Comparison of ENCODE assay signal across 9 mouse cellular contexts in the genomic region with DNA sequence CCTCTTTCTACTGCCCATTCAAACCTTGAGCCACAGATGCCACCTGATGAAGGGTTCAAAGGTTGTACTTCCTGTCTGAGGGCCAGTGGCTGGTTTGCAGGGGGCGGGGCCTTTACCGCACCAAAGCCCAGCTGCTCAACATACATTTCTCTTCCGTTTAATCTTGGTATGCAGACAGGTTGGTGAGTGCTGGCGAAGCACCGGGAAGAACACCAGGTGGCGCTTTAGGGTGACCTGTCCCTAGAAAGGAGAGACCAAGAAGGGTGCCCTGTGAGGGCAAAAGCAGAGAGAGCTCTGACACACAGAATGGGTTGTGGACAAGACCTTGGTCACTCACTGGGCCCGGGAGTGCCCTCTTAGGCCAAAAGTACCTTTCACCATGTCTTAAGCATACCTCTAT. TPM values are rescaled to one million over a fixed set of nuclear protein-coding genes. Genes with fewer than 3 reads are reported as not detected.
DNase-seq lines count a peak whose midpoint lies in the region; ATAC-seq and TF ChIP-seq lines count a peak whose summit lies in the region.
"Had no signal": no experiment of that assay in that cellular context is flagged by ENCODE, and none has a peak within 500 bp of the region (broad histone marks: within the 10 kb centered on the region; RNA-seq: fewer than 3 reads in every experiment).

No protein-coding gene starts in this region.

- no peaks in the 10 kb centered on the region for H3K36me3 ChIP-seq in liver, postnatal 0 days (replicated peaks; ENCODE audit: insufficient read depth, low read length)
- H3K36me3 ChIP-seq in stomach, embryonic 16.5 days (ENCODE audit: control insufficient read depth, insufficient read depth, low read length) = no peaks in the 10 kb centered on the region
- no peaks in the 10 kb centered on the region for H3K36me3 ChIP-seq in hindbrain, embryonic 16.5 days (ENCODE audit: control insufficient read depth, insufficient read depth, low read length)

- H3K4me1 ChIP-seq in liver, postnatal 0 days (ENCODE audit: insufficient read depth) = no peaks in the 10 kb centered on the region
- no peaks in the 10 kb centered on the region for H3K4me1 ChIP-seq in stomach, embryonic 16.5 days (ENCODE audit: control insufficient read depth, insufficient read depth, low read length)
- H3K4me1 ChIP-seq in hindbrain, embryonic 16.5 days (ENCODE audit: control insufficient read depth, insufficient read depth, low read depth, low read length) = peaks cover 16% of the 10 kb centered on the region

- no peak overlapping the region for H3K27ac ChIP-seq in liver, postnatal 0 days (ENCODE audit: low read depth)
- H3K27ac ChIP-seq in stomach, embryonic 16.5 days (ENCODE audit: low read length) = no peak overlapping the region
- H3K27ac ChIP-seq in hindbrain, embryonic 16.5 days (ENCODE audit: low read depth, low read length) = no peak overlapping the region

- peak; percentile 64 for TF ChIP-seq CTCF in liver, postnatal 0 days (IDR thresholded peaks at IDR 0.05; ENCODE audit: low read depth)

- no peak for TF ChIP-seq EP300 in liver, postnatal 0 days (IDR thresholded peaks at IDR 0.05; ENCODE audit: low read depth)

- H3K4me2 ChIP-seq in liver, postnatal 0 days (ENCODE audit: low read depth, low read length) = no peak overlapping the region
- no peak overlapping the region for H3K4me2 ChIP-seq in stomach, embryonic 16.5 days (ENCODE audit: low read depth, low read length)
- H3K4me2 ChIP-seq in hindbrain, embryonic 16.5 days (ENCODE audit: low read length) = no peak overlapping the region

- H3K9ac ChIP-seq in liver, postnatal 0 days (replicated peaks) = no peak overlapping the region
- no peak overlapping the region for H3K9ac ChIP-seq in stomach, embryonic 16.5 days (ENCODE audit: low read length)
- H3K9ac ChIP-seq in hindbrain, embryonic 16.5 days (ENCODE audit: low read depth, low read length) = no peak overlapping the region

- peak; percentile 56 to 60 for DNase-seq in left cerebral cortex, adult 18-20 months (ENCODE audit: low spot score in 2 of 2)
- DNase-seq in left cerebral cortex, adult 8-10 months (ENCODE audit: low spot score in 2 of 2) = no peak
- DNase-seq in NIH3T3 (ENCODE audit: low read depth) = peak; percentile 43
- peak; percentile 87 to 88 for DNase-seq in cerebellum, postnatal 10 days
- DNase-seq in heart, postnatal 36 days = peak; percentile 52 to 64
- peak; percentile 56 for DNase-seq in liver, postnatal 0 days

- no peak overlapping the region for H3K4me3 ChIP-seq in liver, postnatal 0 days (ENCODE audit: low read depth, low read length)
- H3K4me3 ChIP-seq in stomach, embryonic 16.5 days (replicated peaks; ENCODE audit: low read length) = no peak overlapping the region
- H3K4me3 ChIP-seq in hindbrain, embryonic 16.5 days (ENCODE audit: low read length) = no peak overlapping the region

- no peak for ATAC-seq in liver, postnatal 0 days
- ATAC-seq in stomach, embryonic 16.5 days (ENCODE audit: insufficient read depth, low FRiP score) = peak; percentile 16; the same call in 1 of the 2 replicates
- ATAC-seq in hindbrain, embryonic 16.5 days = no peak

- intact Hi-C loops in heart, postnatal 36 days (cut with DNase I) = loop anchor here (1.0 to 2.0 kb wide), 2 partner anchors 84 to 143 kb away; no protein-coding TSS in a partner anchor

- WGBS in liver, postnatal 0 days (ENCODE audit: insufficient replicate concordance) = 7% methylated on average over 7 of the region's 7 CpGs
- 9% methylated on average over 7 of the region's 7 CpGs for WGBS in stomach, embryonic 16.5 days
- WGBS in hindbrain, embryonic 16.5 days = 10% methylated on average over 7 of the region's 7 CpGs

- no peaks in the 10 kb centered on the region for H3K9me3 ChIP-seq in liver, postnatal 0 days (ENCODE audit: low read length)
- H3K9me3 ChIP-seq in stomach, embryonic 16.5 days (replicated peaks; ENCODE audit: control insufficient read depth, low read length) = no peaks in the 10 kb centered on the region
- no peaks in the 10 kb centered on the region for H3K9me3 ChIP-seq in hindbrain, embryonic 16.5 days (ENCODE audit: control insufficient read depth, low read length)

- no peaks in the 10 kb centered on the region for H3K27me3 ChIP-seq in liver, postnatal 0 days (ENCODE audit: insufficient read depth, low read length)
- H3K27me3 ChIP-seq in stomach, embryonic 16.5 days (ENCODE audit: control insufficient read depth, insufficient read depth, low read length) = no peaks in the 10 kb centered on the region
- H3K27me3 ChIP-seq in hindbrain, embryonic 16.5 days (replicated peaks; ENCODE audit: control insufficient read depth, insufficient read depth, low read length) = no peaks in the 10 kb centered on the region

RNA-seq across cellular contexts. Expression of gene Pla2g2c, which starts 16.0 kb away (rescaled TPM):
- total RNA-seq in left cerebral cortex, adult 18-20 months (2021) = under 1 TPM in 1 of 2 experiments, not detected in 1; 0.35 TPM
- total RNA-seq in left cerebral cortex, adult 8-10 months (2022) = under 1 TPM; 0.14 to 0.51 (median 0.26) TPM
- total RNA-seq in heart, postnatal 36 days (2021) = under 1 TPM in 1 of 2 experiments, not detected in 1; 0.31 TPM
- polyA plus RNA-seq in liver, postnatal 0 days (2015; fragmentation: Nextera tagmentation; extraction: Ambion mirVana) = not detected in 2 replicates
- polyA plus RNA-seq in stomach, embryonic 16.5 days (2015; fragmentation: Nextera tagmentation; extraction: Ambion mirVana) = 0.14 and 0.18 TPM in 2 replicates
- polyA plus RNA-seq in hindbrain, embryonic 16.5 days (2015; fragmentation: Nextera tagmentation; extraction: Ambion mirVana) = 0.35 and 0.36 TPM in 2 replicates

RNA-seq across cellular contexts. Expression of gene Ubxn10, which starts 28.3 kb away (rescaled TPM):
- total RNA-seq in left cerebral cortex, adult 18-20 months (2021) = 1 to 10 TPM in 1 of 2 experiments, under 1 TPM in 1; 0.56 to 1.2 TPM
- 1 to 10 TPM; 1.2 to 2.4 (median 1.5) TPM for total RNA-seq in left cerebral cortex, adult 8-10 months (2022)
- 1 to 10 TPM; 1.5 to 3.1 TPM for total RNA-seq in heart, postnatal 36 days (2021)
- polyA plus RNA-seq in liver, postnatal 0 days (2015; fragmentation: Nextera tagmentation; extraction: Ambion mirVana) = 0.05 and 0.08 TPM in 2 replicates
- polyA plus RNA-seq in stomach, embryonic 16.5 days (2015; fragmentation: Nextera tagmentation; extraction: Ambion mirVana) = 0.74 and 0.85 TPM in 2 replicates
- 4.5 and 5.2 TPM in 2 replicates for polyA plus RNA-seq in hindbrain, embryonic 16.5 days (2015; fragmentation: Nextera tagmentation; extraction: Ambion mirVana)

RNA-seq across cellular contexts. Expression of gene Pla2g2f, which starts 48.8 kb away (rescaled TPM):
- under 1 TPM in 1 of 2 experiments, not detected in 1; 0.14 TPM for total RNA-seq in left cerebral cortex, adult 18-20 months (2021)
- not detected for total RNA-seq in left cerebral cortex, adult 8-10 months (2022)
- total RNA-seq in heart, postnatal 36 days (2021) = under 1 TPM in 1 of 2 experiments, not detected in 1; 0.24 TPM
- not detected in 2 replicates for polyA plus RNA-seq in liver, postnatal 0 days (2015; fragmentation: Nextera tagmentation; extraction: Ambion mirVana)
- 2.0 and 3.6 TPM in 2 replicates for polyA plus RNA-seq in stomach, embryonic 16.5 days (2015; fragmentation: Nextera tagmentation; extraction: Ambion mirVana)
- polyA plus RNA-seq in hindbrain, embryonic 16.5 days (2015; fragmentation: Nextera tagmentation; extraction: Ambion mirVana) = 0.06 TPM in 1 of 2 replicates, not detected in the other
- total RNA-seq: left cerebral cortex, postnatal 25 days had no signal

Comparison
In these comparisons a context has a peak if more than half of its experiments do, and no peak if none do; other contexts are left out.
1. DNase-seq: peak in left cerebral cortex, adult 18-20 months (2 of 2), NIH3T3 (single experiment), cerebellum, postnatal 10 days (2 of 2), heart, postnatal 36 days (2 of 2) and liver, postnatal 0 days (single experiment); none in left cerebral cortex, adult 8-10 months (0 of 2).